Comparison of ENCODE assay signal across 11 mouse cellular contexts in genomic region chr10:107810649-107811398, GRCm38 (mm10).
"Had no signal": no experiment of that assay in that cellular context is flagged by ENCODE, and none has a peak within 500 bp of the region (broad histone marks: within the 10 kb centered on the region; RNA-seq: fewer than 3 reads in every experiment).

No protein-coding gene starts in this region.

- H3K36me3 ChIP-seq: limb, embryonic 15.5 days; liver, embryonic 12.5 days; midbrain, embryonic 13.5 days; neural tube, embryonic 12.5 days had no signal

- H3K27me3 ChIP-seq: limb, embryonic 15.5 days; liver, embryonic 12.5 days; midbrain, embryonic 13.5 days; neural tube, embryonic 12.5 days had no signal

- H3K9ac ChIP-seq: limb, embryonic 15.5 days; liver, embryonic 12.5 days; midbrain, embryonic 13.5 days; neural tube, embryonic 12.5 days had no signal

- H3K4me3 ChIP-seq: left cerebral cortex, adult 2 months; limb, embryonic 15.5 days; liver, embryonic 12.5 days; midbrain, embryonic 13.5 days; neural tube, embryonic 12.5 days had no signal

- ATAC-seq: intestine, postnatal 0 days; liver, embryonic 12.5 days; midbrain, embryonic 13.5 days had no signal

- H3K9me3 ChIP-seq: limb, embryonic 15.5 days; liver, embryonic 12.5 days; midbrain, embryonic 13.5 days; neural tube, embryonic 12.5 days had no signal

- H3K27ac ChIP-seq: left cerebral cortex, adult 2 months; limb, embryonic 15.5 days; liver, embryonic 12.5 days; macrophage; midbrain, embryonic 13.5 days; neural tube, embryonic 12.5 days had no signal

- H3K4me2 ChIP-seq: limb, embryonic 15.5 days; liver, embryonic 12.5 days; midbrain, embryonic 13.5 days; neural tube, embryonic 12.5 days had no signal

- H3K4me1 ChIP-seq: limb, embryonic 15.5 days; liver, embryonic 12.5 days; midbrain, embryonic 13.5 days; neural tube, embryonic 12.5 days had no signal

- DNase-seq: kidney, adult 8-10 months; kidney, postnatal 25 days; thymus, adult 2 months; thymus, postnatal 25 days had no signal
